Mouse (Mus musculus): ENCODE measurements around the gene Cd52. TPM values are rescaled to one million over a fixed set of nuclear protein-coding genes. Genes with fewer than 3 reads are reported as not detected.
A peak's percentile ranks its signal among the peaks of the same experiment; 100 is the strongest.

The Cd52 gene
- total RNA-seq, 1 experiment from 2014 or later, result 1,277 TPM

- no peak for ATAC-seq (replicated peaks; ENCODE audit: insufficient number of reproducible peaks, low FRiP score, low TSS enrichment, poor library complexity, severe bottlenecking)
These were observed 26.0 kb upstream of the Cd52 start for GRCm38 (mm10) chr4:134120916-134121315.

GRCm38 (mm10) chr4:134120192-134120805 lies 25.4 kb upstream of the Cd52 start:
- no peak for ATAC-seq (replicated peaks; ENCODE audit: insufficient number of reproducible peaks, low FRiP score, low TSS enrichment, poor library complexity, severe bottlenecking)

GRCm38 (mm10) chr4:134119644-134120043 lies 24.8 kb upstream of the Cd52 start:
- no peak for ATAC-seq (replicated peaks; ENCODE audit: insufficient number of reproducible peaks, low FRiP score, low TSS enrichment, poor library complexity, severe bottlenecking)

- no peak for ATAC-seq (replicated peaks; ENCODE audit: insufficient number of reproducible peaks, low FRiP score, low TSS enrichment, poor library complexity, severe bottlenecking)
These were observed 24.2 kb upstream of the Cd52 start for GRCm38 (mm10) chr4:134119042-134119441.

DNA sequence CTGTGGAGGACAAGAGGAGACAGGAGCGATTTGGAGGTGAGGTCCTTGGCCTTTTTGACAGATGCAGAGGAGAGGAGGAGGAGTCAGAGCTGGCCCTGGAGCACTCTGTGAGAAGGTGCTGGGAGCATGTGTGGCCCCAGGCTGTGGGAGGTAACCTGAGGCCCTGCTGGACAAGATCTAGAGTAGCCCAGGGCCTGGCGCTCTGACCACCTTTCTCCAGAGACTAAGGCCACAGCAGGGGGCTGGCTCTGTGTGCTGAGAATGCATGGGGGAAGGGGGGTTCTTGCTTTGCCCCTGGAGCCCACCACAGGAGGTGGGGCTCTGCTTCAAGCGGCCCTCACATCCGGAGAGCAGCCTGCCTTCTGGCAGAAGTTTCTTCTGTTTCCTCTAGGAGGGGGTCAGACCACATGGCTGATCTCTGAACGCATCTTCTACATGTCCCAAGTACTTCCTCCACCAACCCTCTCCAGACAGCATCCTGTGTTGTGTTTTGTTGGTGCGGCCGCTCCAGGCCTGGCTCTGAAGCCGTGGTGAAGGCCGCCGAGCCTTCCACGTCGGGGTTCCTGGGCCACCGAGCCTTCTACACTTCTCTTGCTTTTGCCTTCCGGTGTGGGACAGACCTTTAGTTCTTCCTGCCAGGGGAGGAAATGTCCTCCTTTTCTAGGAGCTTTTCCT lies 23.4 kb upstream of the Cd52 start:
- ATAC-seq (replicated peaks; ENCODE audit: insufficient number of reproducible peaks, low FRiP score, low TSS enrichment, poor library complexity, severe bottlenecking), result peak; percentile 24

DNA sequence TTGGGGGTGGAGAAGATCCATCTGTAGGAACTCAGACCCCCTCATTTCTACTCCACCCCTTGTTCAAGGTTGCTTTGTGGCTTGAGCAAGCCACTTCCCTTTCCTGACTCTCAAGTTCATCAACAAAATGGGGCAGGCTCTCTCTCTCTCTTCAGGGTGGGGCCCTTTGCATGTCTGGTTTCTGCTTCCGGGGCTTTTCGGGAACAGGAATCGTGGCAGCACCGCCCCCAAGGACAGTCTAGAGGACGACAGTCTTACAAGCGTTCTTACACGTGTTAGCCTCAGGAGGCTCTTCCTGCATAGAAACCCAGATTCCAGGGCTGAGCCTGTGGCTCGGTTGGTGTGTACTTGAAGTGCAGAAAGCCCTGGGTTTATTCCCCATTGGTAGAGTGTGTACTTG lies 22.1 kb upstream of the Cd52 start:
- ATAC-seq (replicated peaks; ENCODE audit: insufficient number of reproducible peaks, low FRiP score, low TSS enrichment, poor library complexity, severe bottlenecking), result peak; percentile 81

DNA sequence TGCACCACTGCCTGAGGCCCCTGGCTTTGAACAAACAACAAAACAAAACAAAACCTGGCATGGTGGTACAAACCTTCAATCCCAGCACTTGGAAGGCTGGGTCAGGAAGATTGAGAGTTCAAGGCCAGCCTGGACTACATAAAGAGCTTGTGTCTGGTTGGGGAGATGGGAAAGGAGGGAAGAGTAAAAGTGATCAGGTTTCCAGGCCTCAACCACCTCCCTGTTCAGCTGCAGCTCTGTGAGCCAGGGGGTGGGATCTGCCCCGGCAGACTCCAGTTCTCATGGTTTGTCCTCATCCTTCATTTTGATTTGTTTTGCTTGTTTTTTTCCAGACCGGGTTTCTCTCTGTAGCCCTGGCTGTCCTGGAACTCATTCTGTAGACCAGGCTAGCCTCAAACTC lies 21.6 kb upstream of the Cd52 start:
- ATAC-seq (replicated peaks; ENCODE audit: insufficient number of reproducible peaks, low FRiP score, low TSS enrichment, poor library complexity, severe bottlenecking), result no peak

DNA sequence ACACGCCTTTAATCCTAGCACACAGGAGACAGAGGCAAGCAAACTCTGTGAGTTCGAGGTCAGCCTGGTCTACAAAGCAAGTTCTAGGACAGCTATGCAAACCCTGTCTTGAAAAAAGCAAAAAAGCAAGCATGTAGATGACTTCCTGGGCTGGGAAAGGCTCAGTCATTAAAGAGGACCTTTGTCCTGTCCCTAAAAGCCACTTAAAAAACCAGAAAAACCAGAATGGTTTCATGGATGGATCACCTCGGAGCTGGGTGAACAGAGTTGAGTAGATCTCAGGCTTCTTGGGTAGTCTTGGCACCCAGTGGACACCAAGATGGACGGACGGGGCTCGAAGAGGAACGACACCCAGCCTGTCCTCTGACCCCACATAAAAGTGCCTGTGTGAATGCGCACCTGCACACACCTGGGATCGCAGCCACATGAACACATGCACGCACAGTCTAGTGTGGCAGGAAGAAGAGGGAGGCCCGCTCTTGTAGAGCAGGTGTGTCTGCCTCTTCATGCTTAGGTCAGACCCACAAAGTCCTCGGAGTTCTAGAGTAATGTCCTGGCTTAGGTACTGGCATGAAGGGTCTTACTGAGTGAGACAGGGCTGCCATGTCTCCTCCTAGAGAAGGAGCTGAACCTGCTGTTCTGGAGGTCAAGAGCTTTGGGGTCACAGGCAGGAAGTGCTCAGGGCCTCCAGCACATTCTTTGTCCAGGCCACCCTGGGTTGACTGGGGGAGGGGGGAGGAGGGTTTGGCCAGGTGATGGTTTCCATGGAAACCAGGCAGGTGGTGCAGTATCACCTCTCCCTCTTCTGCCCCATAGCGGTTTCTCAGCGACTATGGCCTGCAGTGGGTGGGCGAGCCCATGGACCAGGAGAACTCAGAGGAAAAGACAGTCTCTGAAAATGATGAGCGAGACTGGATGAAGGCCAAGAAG lies 20.6 kb upstream of the Cd52 start:
- no peak for ATAC-seq (replicated peaks; ENCODE audit: insufficient number of reproducible peaks, low FRiP score, low TSS enrichment, poor library complexity, severe bottlenecking)

DNA sequence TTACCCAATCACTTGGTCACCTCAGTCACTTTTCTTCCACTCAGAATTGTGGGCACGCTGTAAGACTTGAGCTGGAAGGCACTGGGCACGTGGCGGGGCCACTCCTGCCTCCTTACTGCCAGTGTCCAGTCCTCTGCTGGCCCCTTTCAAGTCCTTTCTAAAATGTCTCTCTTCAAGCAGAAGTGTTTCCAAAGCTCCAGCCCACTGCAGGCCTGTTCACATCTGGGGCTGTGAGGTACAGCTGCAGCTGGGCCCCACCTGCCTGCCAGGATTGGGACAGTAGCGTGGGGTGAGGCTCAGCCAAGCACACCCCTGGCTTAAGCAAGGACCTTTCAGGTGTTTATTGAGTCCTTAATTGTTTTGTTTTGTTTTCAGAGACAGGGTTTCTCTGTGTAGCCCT lies 19.2 kb upstream of the Cd52 start:
- no peak for ATAC-seq (replicated peaks; ENCODE audit: insufficient number of reproducible peaks, low FRiP score, low TSS enrichment, poor library complexity, severe bottlenecking)

GRCm38 (mm10) chr4:134113356-134113994 lies 18.6 kb upstream of the Cd52 start:
- no peak for ATAC-seq (replicated peaks; ENCODE audit: insufficient number of reproducible peaks, low FRiP score, low TSS enrichment, poor library complexity, severe bottlenecking)

DNA sequence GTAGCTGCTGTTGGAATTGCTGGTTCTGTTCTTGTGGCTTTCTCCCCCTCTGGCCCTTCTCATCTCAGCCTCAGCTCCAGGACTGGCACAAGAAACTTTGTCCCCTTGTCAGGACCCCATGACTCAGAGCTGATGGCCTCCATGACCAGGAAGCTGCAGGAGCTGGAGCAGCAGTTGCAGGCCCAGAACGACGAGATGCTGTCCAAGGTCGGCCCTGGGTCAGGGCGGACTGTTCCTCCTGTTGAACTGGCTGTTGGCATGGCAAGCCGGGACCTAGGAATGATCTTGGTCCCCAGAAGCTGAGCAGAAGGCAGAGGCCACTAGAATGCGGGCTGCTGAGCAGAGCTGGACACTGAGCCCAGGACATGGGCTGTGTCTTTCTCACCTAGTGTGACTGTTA lies 17.5 kb upstream of the Cd52 start:
- no peak for ATAC-seq (replicated peaks; ENCODE audit: insufficient number of reproducible peaks, low FRiP score, low TSS enrichment, poor library complexity, severe bottlenecking)

DNA sequence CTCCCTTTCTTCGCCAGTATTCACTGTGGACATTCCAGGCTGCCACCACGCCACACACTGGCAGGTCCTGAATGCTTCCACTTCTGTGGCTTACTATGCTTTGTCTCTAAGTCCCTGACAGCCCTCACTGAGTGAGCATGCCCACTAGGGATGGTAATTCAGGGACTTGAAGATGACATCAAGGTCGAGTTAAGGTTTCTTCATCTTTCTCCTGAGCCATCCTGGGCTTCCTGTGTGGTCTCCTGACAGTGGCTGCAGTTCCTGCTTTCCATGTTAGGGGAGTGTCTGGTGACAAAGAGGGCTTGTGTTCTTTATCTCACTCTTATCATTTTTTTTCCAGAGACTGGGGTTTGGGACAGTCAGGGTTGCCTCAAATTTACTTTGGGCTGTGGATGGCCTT lies 15.8 kb upstream of the Cd52 start:
- ATAC-seq (replicated peaks; ENCODE audit: insufficient number of reproducible peaks, low FRiP score, low TSS enrichment, poor library complexity, severe bottlenecking), result no peak

DNA sequence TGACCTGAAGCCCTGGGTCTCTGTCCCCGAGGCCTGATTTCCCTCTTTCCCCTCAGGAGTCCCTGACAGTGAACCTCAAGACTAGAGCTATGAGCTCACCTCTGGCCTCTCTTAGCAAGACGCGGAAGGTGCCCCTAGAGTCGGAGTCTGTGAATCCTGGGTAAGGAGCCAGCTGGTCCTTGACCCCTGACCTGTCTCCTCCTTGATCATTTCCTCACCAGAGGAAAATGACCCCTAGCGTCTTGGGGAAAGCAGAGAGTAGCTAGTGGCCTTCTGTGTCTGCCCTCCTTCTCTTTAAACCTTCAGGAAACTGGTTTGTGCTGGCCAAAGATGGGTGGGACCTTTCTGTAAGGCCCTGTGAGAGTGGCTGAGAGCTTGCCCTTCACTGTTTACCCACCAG lies 13.3 kb upstream of the Cd52 start:
- ATAC-seq (replicated peaks; ENCODE audit: insufficient number of reproducible peaks, low FRiP score, low TSS enrichment, poor library complexity, severe bottlenecking), result no peak

DNA sequence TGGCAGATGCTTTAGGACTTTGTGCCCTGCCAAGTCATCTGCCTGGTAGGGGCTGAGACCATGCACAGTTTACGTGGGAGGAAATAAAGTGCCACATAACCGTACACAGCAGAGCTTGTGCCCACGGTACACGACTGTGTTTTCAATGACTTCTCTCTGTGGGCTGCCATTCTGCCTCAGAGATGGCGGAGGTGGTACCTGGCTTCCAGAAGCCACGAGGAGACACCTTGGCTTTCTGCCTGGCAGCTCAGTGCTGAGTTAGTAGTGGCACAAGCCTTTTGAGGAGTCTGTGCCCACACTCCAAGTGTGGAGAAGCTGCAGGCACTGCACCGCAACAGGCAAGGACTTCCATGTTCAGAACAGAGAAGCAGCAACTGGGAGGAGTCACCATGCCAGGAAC lies 12.8 kb upstream of the Cd52 start:
- no peak for ATAC-seq (replicated peaks; ENCODE audit: insufficient number of reproducible peaks, low FRiP score, low TSS enrichment, poor library complexity, severe bottlenecking)

DNA sequence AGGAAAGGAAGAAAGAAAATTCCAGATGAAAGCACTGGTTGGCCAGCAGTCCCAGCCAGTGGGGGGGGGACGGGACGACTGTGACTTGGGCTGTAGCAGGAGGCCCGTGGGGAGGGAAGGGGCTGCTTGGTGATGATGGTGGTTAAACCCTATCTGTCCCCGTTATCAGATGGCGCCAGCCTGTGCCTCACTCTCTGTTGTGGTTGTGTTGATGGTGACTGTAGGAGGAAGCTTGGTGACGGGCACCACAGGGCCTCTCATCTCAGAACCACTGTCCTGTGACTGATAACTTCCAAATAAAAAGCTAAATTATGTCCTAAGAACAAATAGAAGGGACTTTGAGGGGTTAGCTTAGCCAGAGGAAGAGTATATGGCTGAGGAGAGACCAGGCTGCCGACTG lies 11.2 kb upstream of the Cd52 start:
- no peak for ATAC-seq (replicated peaks; ENCODE audit: insufficient number of reproducible peaks, low FRiP score, low TSS enrichment, poor library complexity, severe bottlenecking)

- no peak for ATAC-seq (replicated peaks; ENCODE audit: insufficient number of reproducible peaks, low FRiP score, low TSS enrichment, poor library complexity, severe bottlenecking)
These were observed 7.8 kb upstream of the Cd52 start for GRCm38 (mm10) chr4:134102742-134103119.

- peak; percentile 86 for ATAC-seq (replicated peaks; ENCODE audit: insufficient number of reproducible peaks, low FRiP score, low TSS enrichment, poor library complexity, severe bottlenecking)
These were observed 7.3 kb upstream of the Cd52 start, which contains the start of gene Ubxn11 for GRCm38 (mm10) chr4:134101979-134102741. Gene Ubxn11, plus strand, starts transcription at chr4:134102570.

GRCm38 (mm10) chr4:134100245-134100644 lies 5.4 kb upstream of the Cd52 start:
- ATAC-seq (replicated peaks; ENCODE audit: insufficient number of reproducible peaks, low FRiP score, low TSS enrichment, poor library complexity, severe bottlenecking), result no peak

GRCm38 (mm10) chr4:134098628-134099027 lies 3.7 kb upstream of the Cd52 start:
- peak; percentile 66 for ATAC-seq (replicated peaks; ENCODE audit: insufficient number of reproducible peaks, low FRiP score, low TSS enrichment, poor library complexity, severe bottlenecking)

Data from monocyte, adult 5-6 weeks (primary cell).